In the genomic region with DNA sequence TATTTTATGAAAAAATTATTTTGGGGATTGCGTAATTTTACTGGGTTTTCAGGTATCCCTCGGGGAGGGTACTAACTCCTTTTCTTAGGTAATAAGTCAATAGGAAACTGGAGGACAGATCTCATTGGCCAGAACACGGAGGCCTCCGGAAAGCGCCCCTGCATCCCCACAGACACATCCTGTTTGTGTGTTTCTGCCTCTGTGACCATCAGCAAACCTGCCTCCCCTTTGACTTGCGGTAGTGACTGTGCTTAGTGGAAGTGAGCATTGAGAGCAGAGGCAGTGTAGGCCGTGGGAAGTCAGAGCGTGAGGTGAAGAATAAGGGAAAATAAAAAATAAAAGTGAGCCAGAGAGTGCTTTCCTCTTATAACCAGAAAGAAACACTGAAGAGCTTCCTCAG, we compare ENCODE assay signal across 21 mouse cellular contexts. TPM values are rescaled to one million over a fixed set of nuclear protein-coding genes. Genes with fewer than 3 reads are reported as not detected.
DNase-seq lines count a peak whose midpoint lies in the region; ATAC-seq and TF ChIP-seq lines count a peak whose summit lies in the region.
"Had no signal": no experiment of that assay in that cellular context is flagged by ENCODE, and none has a peak within 500 bp of the region (broad histone marks: within the 10 kb centered on the region; RNA-seq: fewer than 3 reads in every experiment).

No protein-coding gene starts in this region.

- peaks cover 40% of the 10 kb centered on the region for H3K4me1 ChIP-seq in megakaryocyte, embryonic 14.5 days
- H3K4me1 ChIP-seq in thymus, adult 2 months (replicated peaks; ENCODE audit: control insufficient read depth, insufficient read depth, low read length) = no peaks in the 10 kb centered on the region
- H3K4me1 ChIP-seq: embryonic facial prominence, embryonic 12.5 days had no signal

- no peak overlapping the region for H3K27ac ChIP-seq in thymus, adult 2 months (ENCODE audit: control insufficient read depth, insufficient read depth, low read length)
- H3K27ac ChIP-seq: embryonic facial prominence, embryonic 12.5 days; gastrocnemius, adult 2 months; heart, adult 2 months; heart, embryonic 15.5 days; hindbrain, embryonic 15.5 days had no signal

- peak; percentile 91 to 92 for ATAC-seq in hematopoietic stem cell, adult 5-6 weeks (replicated peaks in 1 of 2; ENCODE audit: insufficient read depth in 1 of 2, low FRiP score in 2 of 2, low TSS enrichment in 1 of 2, low read depth in 1 of 2, poor library complexity in 2 of 2, severe bottlenecking in 2 of 2)
- ATAC-seq: forebrain, embryonic 16.5 days had no signal

- H3K27me3 ChIP-seq in megakaryocyte, embryonic 14.5 days (replicated peaks) = no peaks in the 10 kb centered on the region
- H3K27me3 ChIP-seq in thymus, adult 2 months (ENCODE audit: control insufficient read depth, insufficient read depth, low read length) = no peaks in the 10 kb centered on the region
- H3K27me3 ChIP-seq: embryonic facial prominence, embryonic 12.5 days; heart, embryonic 15.5 days; hindbrain, embryonic 15.5 days had no signal

- DNase-seq in CD4-positive helper T cell, adult 2 months (ENCODE audit: low read depth, low spot score) = peak; percentile 36
- DNase-seq in T-cell, adult 2 months (ENCODE audit: low spot score) = peak; percentile 7
- DNase-seq in left cerebral cortex, adult 9 months (ENCODE audit: low spot score in 2 of 2) = no peak
- DNase-seq in B cell, adult 2 months = no peak
- DNase-seq in lung, postnatal 14 days = no peak
- no peak for DNase-seq in thymus, adult 2 months
- DNase-seq: adrenal gland, adult 2 months; adrenal gland, postnatal 36 days; cerebellum, adult 2 months; cerebellum, postnatal 14 days; gastrocnemius, adult 2 months; gastrocnemius, postnatal 25 days; heart, adult 2 months; heart, postnatal 14 days; kidney, adult 18-20 months had no signal

- 59% methylated on average over 8 of the region's 8 CpGs for WGBS in thymus, adult 2 months

- peak overlapping the region; percentile 56 for H3K4me3 ChIP-seq in megakaryocyte, embryonic 14.5 days (replicated peaks)
- H3K4me3 ChIP-seq in thymus, adult 2 months (ENCODE audit: control insufficient read depth, insufficient read depth, low read length) = no peak overlapping the region
- H3K4me3 ChIP-seq: embryonic facial prominence, embryonic 12.5 days; gastrocnemius, adult 2 months; heart, adult 2 months; heart, embryonic 15.5 days; hindbrain, embryonic 15.5 days had no signal

- no peak for TF ChIP-seq POLR2A in thymus, adult 2 months (IDR thresholded peaks at IDR 0.05; ENCODE audit: control insufficient read depth, extremely low read depth, insufficient read depth, low read length, poor library complexity)

- TF ChIP-seq CTCF in thymus, adult 2 months (IDR thresholded peaks at IDR 0.05; ENCODE audit: borderline replicate concordance, control insufficient read depth, extremely low read depth, insufficient read depth, low read length, poor library complexity) = no peak

- no peaks in the 10 kb centered on the region for H3K9me3 ChIP-seq in megakaryocyte, embryonic 14.5 days
- H3K9me3 ChIP-seq: embryonic facial prominence, embryonic 12.5 days; heart, embryonic 15.5 days; hindbrain, embryonic 15.5 days had no signal

- H3K36me3 ChIP-seq in megakaryocyte, embryonic 14.5 days (replicated peaks; ENCODE audit: low read length) = peaks cover 93% of the 10 kb centered on the region
- peaks cover 18% of the 10 kb centered on the region for H3K36me3 ChIP-seq in thymus, adult 2 months (ENCODE audit: control insufficient read depth, insufficient read depth, low read length)

RNA-seq across cellular contexts. Expression of gene Ap3b1, which starts 41.7 kb away (rescaled TPM):
- total RNA-seq in hematopoietic stem cell, adult 5-6 weeks (2017) = 107 and 113 TPM in 2 replicates
- polyA plus RNA-seq in megakaryocyte, embryonic 14.5 days (2012; ENCODE audit: insufficient read depth, low replicate concordance) = 7.4 and 19.0 TPM in 2 replicates
- 36.5 and 39.4 TPM in 2 replicates for polyA plus RNA-seq in thymus, adult 2 months (2012; rRNA removed)

Comparison
In these comparisons a context has a peak if more than half of its experiments do, and no peak if none do; other contexts are left out.
1. DNase-seq: peak in CD4-positive helper T cell, adult 2 months (single experiment) and T-cell, adult 2 months (single experiment); none in left cerebral cortex, adult 9 months (0 of 2), B cell, adult 2 months (0 of 2), lung, postnatal 14 days (single experiment) and thymus, adult 2 months (single experiment).